Mouse (Mus musculus) lung, adult 2 months (tissue): ENCODE results near the gene Trrap.

Experiments
- CTCF ChIP-seq: fragments of 200-500 bp; IDR thresholded peaks from 2 replicates; pipeline ENCODE4 v1.5.1; 2011; ENCODE audit warnings: mild to moderate bottlenecking, low read length, control low read depth; ENCODE audit not compliant: insufficient read depth
- POLR2A ChIP-seq: fragments of 200-500 bp; IDR thresholded peaks from 2 replicates; pipeline ENCODE4 v1.6.1; 2011; ENCODE audit warnings: low read depth, mild to moderate bottlenecking, control low read depth, low read length, borderline replicate concordance; ENCODE audit errors: extremely low read depth

DNA sequence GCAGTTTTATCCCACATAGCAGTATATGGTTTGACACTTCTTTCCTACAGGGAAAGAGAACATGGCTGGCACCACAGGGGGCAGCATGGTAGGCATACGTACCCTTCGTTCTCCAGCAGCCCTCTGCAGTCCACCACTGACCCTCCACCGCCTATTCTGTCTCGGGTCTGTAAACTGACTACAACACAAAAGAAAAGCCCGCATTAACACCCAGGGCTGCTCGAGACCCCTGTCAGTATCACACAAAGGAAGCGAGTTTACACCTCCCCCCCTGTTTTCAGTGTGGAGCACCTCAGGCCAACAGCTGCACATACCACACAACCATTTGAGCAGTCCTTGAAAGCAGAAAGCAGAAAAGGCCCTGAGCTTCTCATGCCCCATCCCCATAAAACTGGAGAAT is 130.3 kb downstream of the Trrap start:
- no peak for TF ChIP-seq CTCF
- no peak for TF ChIP-seq POLR2A
